36 mouse cellular contexts compared by ENCODE assay signal in genomic region chr3:92708974-92709373, GRCm38 (mm10). TPM values are rescaled to one million over a fixed set of nuclear protein-coding genes. Genes with fewer than 3 reads are reported as not detected.
"Had no signal": no experiment of that assay in that cellular context is flagged by ENCODE, and none has a peak within 500 bp of the region (broad histone marks: within the 10 kb centered on the region; RNA-seq: fewer than 3 reads in every experiment).

Gene Lce1e, minus strand, starts transcription at chr3:92709074.

- H3K4me3 ChIP-seq: left cerebral cortex, adult 2 months; limb, embryonic 10.5 days; limb, embryonic 12.5 days; limb, embryonic 13.5 days; limb, embryonic 15.5 days; liver, embryonic 12.5 days; liver, embryonic 13.5 days; liver, embryonic 15.5 days; lung, embryonic 15.5 days; megakaryocyte, embryonic 14.5 days; midbrain, embryonic 10.5 days; midbrain, embryonic 12.5 days; midbrain, embryonic 13.5 days; midbrain, embryonic 15.5 days; myocyte had no signal

- DNase-seq: left cerebral cortex, postnatal 4 days; liver; liver, embryonic 13.5 days; liver, postnatal 0 days; lung, adult 18-20 months; lung, embryonic 14.5 days; lung, postnatal 10 days; lung, postnatal 36 days; lung, postnatal 4 days; midbrain, embryonic 14.5 days had no signal

- H3K27me3 ChIP-seq: limb, embryonic 12.5 days; limb, embryonic 13.5 days; limb, embryonic 15.5 days; liver, embryonic 12.5 days; liver, embryonic 13.5 days; liver, embryonic 15.5 days; lung, embryonic 15.5 days; megakaryocyte, embryonic 14.5 days; midbrain, embryonic 12.5 days; midbrain, embryonic 13.5 days; midbrain, embryonic 15.5 days had no signal

- H3K9ac ChIP-seq: limb, embryonic 12.5 days; limb, embryonic 13.5 days; limb, embryonic 15.5 days; liver, embryonic 12.5 days; liver, embryonic 13.5 days; liver, embryonic 14.5 days; liver, embryonic 15.5 days; liver, postnatal 0 days; lung, embryonic 14.5 days; lung, embryonic 15.5 days; midbrain, embryonic 12.5 days; midbrain, embryonic 13.5 days; midbrain, embryonic 15.5 days had no signal

- H3K4me1 ChIP-seq: limb, embryonic 10.5 days; limb, embryonic 12.5 days; limb, embryonic 13.5 days; limb, embryonic 15.5 days; liver, embryonic 12.5 days; liver, embryonic 13.5 days; liver, embryonic 15.5 days; lung, embryonic 15.5 days; megakaryocyte, embryonic 14.5 days; midbrain, embryonic 10.5 days; midbrain, embryonic 12.5 days; midbrain, embryonic 13.5 days; midbrain, embryonic 15.5 days had no signal

- H3K9me3 ChIP-seq: limb, embryonic 10.5 days; limb, embryonic 12.5 days; limb, embryonic 13.5 days; limb, embryonic 15.5 days; liver, embryonic 12.5 days; liver, embryonic 13.5 days; liver, embryonic 15.5 days; lung, embryonic 15.5 days; megakaryocyte, embryonic 14.5 days; midbrain, embryonic 10.5 days; midbrain, embryonic 12.5 days; midbrain, embryonic 13.5 days; midbrain, embryonic 15.5 days had no signal

- H3K27ac ChIP-seq: left cerebral cortex, adult 2 months; limb, embryonic 10.5 days; limb, embryonic 12.5 days; limb, embryonic 13.5 days; limb, embryonic 15.5 days; liver, embryonic 12.5 days; liver, embryonic 13.5 days; liver, embryonic 14.5 days; liver, embryonic 15.5 days; lung, embryonic 15.5 days; macrophage; midbrain, embryonic 10.5 days; midbrain, embryonic 12.5 days; midbrain, embryonic 13.5 days; midbrain, embryonic 15.5 days had no signal

- H3K36me3 ChIP-seq: limb, embryonic 10.5 days; limb, embryonic 12.5 days; limb, embryonic 13.5 days; limb, embryonic 15.5 days; liver, embryonic 12.5 days; liver, embryonic 13.5 days; liver, embryonic 15.5 days; lung, embryonic 15.5 days; midbrain, embryonic 10.5 days; midbrain, embryonic 12.5 days; midbrain, embryonic 13.5 days; midbrain, embryonic 15.5 days had no signal

- H3K4me2 ChIP-seq: limb, embryonic 12.5 days; limb, embryonic 13.5 days; limb, embryonic 15.5 days; liver, embryonic 11.5 days; liver, embryonic 12.5 days; liver, embryonic 13.5 days; liver, embryonic 15.5 days; lung, embryonic 14.5 days; lung, embryonic 15.5 days; midbrain, embryonic 11.5 days; midbrain, embryonic 12.5 days; midbrain, embryonic 13.5 days; midbrain, embryonic 15.5 days had no signal

- ATAC-seq: liver, embryonic 12.5 days; liver, postnatal 0 days; lung, postnatal 0 days; midbrain, embryonic 13.5 days; midbrain, embryonic 15.5 days; midbrain, embryonic 16.5 days had no signal

RNA-seq across cellular contexts. Expression of gene Lce1e, which starts in this region (rescaled TPM):
- polyA plus RNA-seq: limb, embryonic 10.5 days; limb, embryonic 11.5 days; limb, embryonic 12.5 days; limb, embryonic 13.5 days; limb, embryonic 14.5 days; liver, adult 2 months; liver, embryonic 11.5 days; liver, embryonic 12.5 days; liver, embryonic 13.5 days; liver, embryonic 14.5 days; liver, embryonic 15.5 days; liver, embryonic 16.5 days; liver, postnatal 0 days; lung, embryonic 14.5 days; lung, embryonic 15.5 days; lung, embryonic 16.5 days; lung, postnatal 0 days; macrophage; midbrain, embryonic 10.5 days; midbrain, embryonic 11.5 days; midbrain, embryonic 12.5 days; midbrain, embryonic 13.5 days; midbrain, embryonic 14.5 days; midbrain, embryonic 15.5 days; midbrain, embryonic 16.5 days; midbrain, postnatal 0 days; myocyte had no signal
